Mouse (Mus musculus): Measurements from ENCODE around the gene Sel1l. TPM values are rescaled to one million over a fixed set of nuclear protein-coding genes. Genes with fewer than 3 reads are reported as not detected.

The Sel1l gene
- polyA plus RNA-seq, 1 experiment from 2014 or later, result 63.3 TPM

DNA sequence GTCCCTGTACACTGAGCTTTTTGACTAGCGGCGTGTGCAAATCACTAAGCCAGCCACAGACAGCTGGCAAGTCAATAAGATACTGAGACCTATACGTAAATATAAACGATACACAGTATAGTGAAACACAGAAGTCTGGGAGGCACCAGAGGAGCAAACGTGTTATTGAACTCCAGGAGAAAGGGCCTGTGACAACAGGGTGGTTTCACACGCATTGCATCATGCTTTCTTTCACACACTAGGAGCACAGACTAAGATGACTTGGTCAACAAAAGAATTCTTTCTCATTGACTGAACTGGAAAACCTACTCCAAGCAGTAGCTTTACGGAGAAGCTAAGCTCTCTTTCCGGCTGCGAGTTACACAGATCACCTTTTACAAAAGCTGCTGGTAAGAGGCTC, 3.6 kb downstream of the Sel1l start:
- no peak overlapping the region for H3K27ac ChIP-seq (replicated peaks)
- WGBS, result 88% methylated on average over 9 of the region's 9 CpGs

DNA sequence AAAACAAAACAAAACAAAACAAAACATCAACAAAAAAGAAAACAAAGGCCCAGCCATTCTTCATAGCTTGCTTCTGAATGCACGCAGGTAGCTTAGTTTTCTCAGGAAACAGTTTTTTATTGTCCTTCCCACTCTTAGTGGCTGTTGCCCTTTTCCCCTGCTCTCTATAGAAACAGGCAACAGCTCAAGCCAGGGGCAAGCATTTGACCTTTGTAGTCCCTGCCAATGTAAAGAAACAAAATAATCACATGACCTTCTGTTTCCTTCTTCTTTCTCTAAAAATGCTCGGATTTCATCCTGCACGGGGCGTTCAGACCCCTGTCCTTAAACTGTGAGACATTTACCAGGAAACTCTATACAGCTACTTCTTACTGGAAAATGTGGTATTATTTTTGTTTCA, 4.4 kb downstream of the Sel1l start:
- Histone ChIP-seq H3K4me3 (no peak overlapping the region), H3K4me1 (peaks cover 16% of the 10 kb centered on the region), H3K36me3 (peaks cover 38% of the 10 kb centered on the region), H3K27me3 (replicated peaks) (no peaks in the 10 kb centered on the region), H3K4me2 (no peak overlapping the region), H3K9me3 (no peaks in the 10 kb centered on the region), H3K27ac (replicated peaks) (no peak overlapping the region), H3K9ac (no peak overlapping the region)
- no peak for ATAC-seq (ENCODE audit: extremely low read depth, insufficient number of reproducible peaks, low FRiP score, low TSS enrichment)
- 72% methylated on average over 4 of the region's 4 CpGs for WGBS

More for the DNA sequence above, 3.6 kb downstream of the Sel1l start:
- Histone ChIP-seq H3K4me3 (no peak overlapping the region), H3K4me2 (no peak overlapping the region), H3K4me1 (peaks cover 16% of the 10 kb centered on the region), H3K9me3 (no peaks in the 10 kb centered on the region), H3K27me3 (replicated peaks) (no peaks in the 10 kb centered on the region), H3K36me3 (peaks cover 31% of the 10 kb centered on the region), H3K9ac (no peak overlapping the region)
- no peak for ATAC-seq (ENCODE audit: extremely low read depth, insufficient number of reproducible peaks, low FRiP score, low TSS enrichment)

DNA sequence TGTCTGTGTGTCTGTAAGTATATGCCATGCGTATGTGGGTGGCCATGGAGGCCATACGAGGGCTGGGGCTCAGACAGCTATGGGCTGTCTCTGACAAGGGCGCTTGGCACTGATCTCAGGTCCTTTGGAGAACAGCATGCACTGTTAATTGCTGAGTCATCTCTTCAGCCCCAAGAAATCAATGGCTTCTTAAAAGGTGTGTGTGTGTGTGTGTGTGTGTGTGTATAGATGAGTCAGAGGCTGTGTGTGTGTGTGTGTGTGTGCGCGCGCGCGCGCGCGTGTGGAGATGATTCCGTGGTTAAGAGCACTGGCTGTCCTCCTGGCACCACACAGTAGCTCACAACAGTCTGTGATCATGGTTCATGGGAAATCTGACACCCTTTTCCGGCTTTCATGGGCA, 5.1 kb downstream of the Sel1l start:
- Histone ChIP-seq H3K27ac (replicated peaks) (no peak overlapping the region), H3K27me3 (replicated peaks) (no peaks in the 10 kb centered on the region), H3K4me2 (no peak overlapping the region), H3K4me1 (peaks cover 16% of the 10 kb centered on the region), H3K4me3 (no peak overlapping the region), H3K9ac (no peak overlapping the region), H3K36me3 (peaks cover 44% of the 10 kb centered on the region), H3K9me3 (no peaks in the 10 kb centered on the region)
- WGBS, result 94% methylated on average over 13 of the region's 13 CpGs
- ATAC-seq (ENCODE audit: extremely low read depth, insufficient number of reproducible peaks, low FRiP score, low TSS enrichment), result no peak

DNA sequence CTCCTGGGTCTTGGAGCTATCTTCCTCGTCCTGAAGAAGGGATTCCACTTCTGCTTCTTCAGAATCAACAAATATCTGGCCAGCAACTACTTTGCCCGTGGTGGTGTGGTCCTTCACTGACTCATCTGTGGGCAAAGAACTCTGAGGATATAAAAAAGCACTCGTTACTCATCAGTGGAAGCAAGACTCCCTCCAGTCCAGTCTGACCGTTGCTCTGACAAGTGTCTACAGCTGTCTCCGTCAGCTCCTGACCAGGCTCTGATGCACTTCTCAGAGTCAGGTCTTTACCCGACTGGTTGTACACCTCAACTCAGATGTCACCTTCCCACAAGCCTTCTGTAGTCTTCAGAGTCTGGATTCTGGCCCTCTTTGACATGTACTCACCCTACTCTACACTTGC, 7.2 kb downstream of the Sel1l start:
- Histone ChIP-seq H3K27ac (replicated peaks) (no peak overlapping the region), H3K27me3 (replicated peaks) (no peaks in the 10 kb centered on the region), H3K4me3 (no peak overlapping the region), H3K36me3 (peaks cover 65% of the 10 kb centered on the region), H3K9ac (no peak overlapping the region), H3K4me1 (no peaks in the 10 kb centered on the region), H3K9me3 (no peaks in the 10 kb centered on the region), H3K4me2 (no peak overlapping the region)
- no peak for ATAC-seq (ENCODE audit: extremely low read depth, insufficient number of reproducible peaks, low FRiP score, low TSS enrichment)
- WGBS, result 89% methylated on average over 6 of the region's 6 CpGs

DNA sequence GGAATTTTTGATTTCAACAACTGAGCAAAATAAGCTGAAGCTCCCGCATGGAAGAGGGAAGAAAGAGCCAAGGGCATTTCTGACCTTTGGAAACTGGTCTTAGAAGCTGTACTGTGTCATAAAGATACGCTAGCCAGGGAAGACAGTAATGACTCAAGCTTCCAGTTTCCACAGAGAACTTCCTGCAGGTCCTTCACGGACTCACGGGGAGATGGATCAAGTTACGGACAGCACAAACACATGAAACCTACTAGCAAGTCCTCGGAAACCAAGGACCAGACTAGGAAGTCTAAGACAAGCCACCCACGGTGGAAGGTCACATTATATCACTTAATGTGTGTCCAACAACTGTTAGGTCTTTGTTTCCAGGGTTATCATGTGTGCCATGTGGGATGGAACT, 10.7 kb downstream of the Sel1l start:
- ATAC-seq (ENCODE audit: extremely low read depth, insufficient number of reproducible peaks, low FRiP score, low TSS enrichment), result no peak
- H3K9me3 ChIP-seq, result no peaks in the 10 kb centered on the region
- peaks cover 93% of the 10 kb centered on the region for H3K36me3 ChIP-seq
- H3K4me2 ChIP-seq, result no peak overlapping the region
- no peak overlapping the region for H3K9ac ChIP-seq
- no peak overlapping the region for H3K4me3 ChIP-seq
- no peaks in the 10 kb centered on the region for H3K4me1 ChIP-seq
- 70% methylated on average over 7 of the region's 7 CpGs for WGBS
- no peak overlapping the region for H3K27ac ChIP-seq (replicated peaks)
- no peaks in the 10 kb centered on the region for H3K27me3 ChIP-seq (replicated peaks)

DNA sequence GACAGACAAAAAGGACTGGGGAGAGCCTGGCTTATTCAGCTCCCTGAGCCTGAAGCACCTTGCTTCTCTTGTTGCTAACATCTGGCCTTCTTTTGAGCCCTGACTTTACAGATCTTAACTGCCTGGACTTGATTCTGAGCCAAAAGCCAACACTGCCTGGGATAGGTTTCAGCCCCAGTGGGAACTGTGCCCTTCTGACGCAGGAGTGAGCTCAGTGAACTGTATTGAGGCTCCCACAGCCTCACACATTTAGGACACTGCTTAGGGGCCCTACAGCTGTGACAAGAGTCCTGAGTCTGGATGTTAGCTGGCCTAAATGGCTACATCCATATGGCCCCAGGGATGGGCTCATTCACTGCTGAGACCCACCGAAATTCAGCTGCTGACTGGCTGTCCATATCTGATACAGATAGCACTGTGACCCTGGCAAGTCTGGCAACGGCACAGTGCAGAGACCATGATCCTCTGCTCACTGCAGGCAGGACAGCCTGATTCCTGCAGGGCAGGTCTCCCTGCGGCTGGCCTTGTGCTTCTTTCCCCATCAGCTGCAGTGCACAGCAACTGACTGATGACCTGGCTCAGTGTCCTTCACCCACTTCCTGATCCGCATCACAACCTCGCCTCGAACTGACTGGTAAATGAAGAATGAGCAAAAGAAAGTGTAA, 11.4 kb downstream of the Sel1l start:
- ATAC-seq (ENCODE audit: extremely low read depth, insufficient number of reproducible peaks, low FRiP score, low TSS enrichment), result no peak
- Histone ChIP-seq H3K27me3 (replicated peaks) (no peaks in the 10 kb centered on the region), H3K4me3 (no peak overlapping the region), H3K9me3 (no peaks in the 10 kb centered on the region), H3K9ac (no peak overlapping the region), H3K4me2 (no peak overlapping the region), H3K4me1 (no peaks in the 10 kb centered on the region), H3K27ac (replicated peaks) (no peak overlapping the region), H3K36me3 (peaks cover 96% of the 10 kb centered on the region)
- 69% methylated on average over 7 of the region's 7 CpGs for WGBS

DNA sequence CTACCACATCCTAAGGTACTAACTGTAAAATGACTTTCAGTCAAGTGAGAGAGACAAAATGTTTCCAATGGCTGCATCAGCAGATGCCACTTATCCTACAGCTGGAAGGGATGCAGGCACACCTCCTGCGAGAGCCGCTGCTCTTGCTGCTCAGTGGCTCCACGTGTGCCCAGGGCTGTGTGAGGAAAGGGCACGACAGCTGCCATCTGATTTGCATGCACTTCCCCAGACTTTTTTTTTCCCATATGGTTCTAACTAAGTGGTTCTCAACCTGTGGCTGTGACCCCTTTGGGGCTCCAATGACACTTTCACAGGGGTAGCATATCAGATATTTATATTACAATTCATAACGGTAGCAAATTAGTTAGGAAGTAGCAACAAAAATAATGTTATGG, 15.0 kb downstream of the Sel1l start:
- Histone ChIP-seq H3K4me2 (no peak overlapping the region), H3K4me1 (no peaks in the 10 kb centered on the region), H3K9ac (no peak overlapping the region), H3K4me3 (no peak overlapping the region), H3K9me3 (no peaks in the 10 kb centered on the region), H3K36me3 (peaks cover 89% of the 10 kb centered on the region), H3K27me3 (replicated peaks) (no peaks in the 10 kb centered on the region), H3K27ac (replicated peaks) (no peak overlapping the region)
- no peak for ATAC-seq (ENCODE audit: extremely low read depth, insufficient number of reproducible peaks, low FRiP score, low TSS enrichment)
- 79% methylated on average over 5 of the region's 5 CpGs for WGBS

DNA sequence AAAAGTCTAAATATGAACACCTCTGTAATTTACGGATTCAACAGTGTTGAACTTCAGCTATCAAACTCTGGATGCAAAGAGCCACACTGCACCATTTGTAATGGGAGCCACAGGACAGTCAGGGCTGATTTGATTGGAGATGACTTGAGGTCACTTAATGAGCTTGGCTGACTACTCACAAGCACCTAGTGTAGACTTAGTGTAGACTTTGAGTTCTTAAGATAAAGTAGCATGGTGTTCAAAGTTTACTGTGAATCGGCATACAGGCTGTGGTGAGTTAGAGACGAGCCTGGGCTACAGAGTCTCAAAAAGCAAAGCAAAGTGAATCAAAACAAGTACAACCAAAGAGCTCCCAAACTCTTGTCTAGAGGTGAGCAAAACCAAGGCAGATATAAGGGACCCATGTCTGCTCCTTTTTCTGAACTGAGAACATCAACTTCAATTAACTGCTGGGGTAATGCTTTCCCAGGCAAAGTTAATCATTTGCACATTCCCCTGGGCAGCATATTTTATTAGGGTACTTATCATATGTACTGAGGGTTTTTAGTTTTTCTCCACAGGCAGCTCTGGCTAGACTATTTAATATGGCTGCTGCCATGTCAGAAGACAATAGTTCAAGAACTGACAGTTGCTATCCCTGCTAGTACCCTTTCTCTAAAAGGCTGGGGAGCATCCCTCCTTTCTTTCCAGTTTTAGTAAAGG, 15.6 kb downstream of the Sel1l start:
- Histone ChIP-seq H3K36me3 (peaks cover 89% of the 10 kb centered on the region), H3K9ac (no peak overlapping the region), H3K27ac (replicated peaks) (no peak overlapping the region), H3K4me3 (no peak overlapping the region), H3K4me1 (no peaks in the 10 kb centered on the region), H3K27me3 (replicated peaks) (no peaks in the 10 kb centered on the region), H3K9me3 (no peaks in the 10 kb centered on the region), H3K4me2 (no peak overlapping the region)
- no peak for ATAC-seq (ENCODE audit: extremely low read depth, insufficient number of reproducible peaks, low FRiP score, low TSS enrichment)
- WGBS, result 87% methylated on average over 3 of the region's 3 CpGs

DNA sequence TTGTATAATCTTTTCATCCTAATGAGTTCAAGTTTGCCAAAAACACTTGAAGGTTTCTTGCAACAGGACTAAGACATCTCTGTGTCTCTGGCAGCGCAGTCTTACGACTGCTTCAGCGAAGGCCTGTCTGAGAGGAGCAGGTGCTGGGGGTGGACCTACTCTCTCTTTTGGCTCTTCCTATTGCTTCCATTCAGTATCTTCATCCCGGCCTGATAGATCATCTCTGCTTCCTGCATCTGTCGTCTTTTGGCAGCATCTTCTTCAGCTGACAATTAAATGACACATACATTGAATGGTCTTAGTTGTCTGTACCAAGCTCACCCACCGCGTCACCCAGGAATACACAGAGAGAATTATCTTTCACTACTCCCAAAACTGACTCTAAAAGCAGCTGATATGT, 17.5 kb downstream of the Sel1l start:
- H3K4me1 ChIP-seq, result no peaks in the 10 kb centered on the region
- no peaks in the 10 kb centered on the region for H3K9me3 ChIP-seq
- H3K27ac ChIP-seq (replicated peaks), result no peak overlapping the region
- 90% methylated on average over 7 of the region's 7 CpGs for WGBS
- no peak overlapping the region for H3K9ac ChIP-seq
- no peak overlapping the region for H3K4me2 ChIP-seq
- no peak for ATAC-seq (ENCODE audit: extremely low read depth, insufficient number of reproducible peaks, low FRiP score, low TSS enrichment)
- H3K36me3 ChIP-seq, result peaks cover 90% of the 10 kb centered on the region
- H3K4me3 ChIP-seq, result no peak overlapping the region
- no peaks in the 10 kb centered on the region for H3K27me3 ChIP-seq (replicated peaks)

DNA sequence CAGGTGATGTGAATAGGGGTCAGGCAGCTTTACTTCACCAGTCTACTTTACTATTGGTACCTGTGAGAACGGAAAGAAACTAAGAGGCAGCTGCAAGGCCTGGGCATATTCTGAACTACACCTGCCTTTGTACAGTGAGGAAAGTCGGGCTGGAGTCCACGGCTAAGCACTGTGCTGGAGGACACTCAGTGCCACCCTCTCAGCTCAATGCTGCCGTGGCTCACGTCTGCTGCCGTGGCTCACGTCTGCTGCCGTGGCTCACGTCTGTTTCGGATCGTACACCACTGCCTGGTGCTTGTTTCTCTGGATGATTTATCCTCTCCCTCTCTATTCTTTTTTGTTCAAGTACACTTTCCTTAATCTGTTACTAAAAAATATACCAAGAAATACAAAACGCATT, 28.5 kb downstream of the Sel1l start:
- Histone ChIP-seq H3K4me2 (no peak overlapping the region), H3K36me3 (peaks cover 91% of the 10 kb centered on the region), H3K27me3 (replicated peaks) (no peaks in the 10 kb centered on the region), H3K27ac (replicated peaks) (no peak overlapping the region), H3K9me3 (no peaks in the 10 kb centered on the region), H3K4me1 (no peaks in the 10 kb centered on the region), H3K4me3 (no peak overlapping the region), H3K9ac (no peak overlapping the region)
- 92% methylated on average over 12 of the region's 12 CpGs for WGBS
- ATAC-seq (ENCODE audit: extremely low read depth, insufficient number of reproducible peaks, low FRiP score, low TSS enrichment), result no peak

DNA sequence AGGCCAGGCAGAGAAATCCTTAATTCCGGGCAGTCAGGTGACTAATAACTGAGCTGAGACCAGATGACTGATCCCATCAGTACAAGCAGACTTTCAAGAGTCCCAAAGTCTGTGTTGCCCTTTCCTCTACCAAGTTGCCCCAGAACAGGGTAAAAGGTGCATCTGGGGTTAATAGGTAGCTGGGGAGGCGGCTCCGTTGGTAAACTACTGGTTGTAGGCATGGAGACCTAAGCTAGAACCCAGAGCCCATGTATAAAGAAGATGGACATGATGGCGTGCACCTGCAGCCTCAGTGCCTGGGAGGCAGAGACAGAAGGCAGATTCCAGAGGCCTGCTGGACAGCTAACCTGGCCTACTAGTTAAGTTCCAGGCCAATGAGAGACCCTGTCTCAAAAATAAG, 30.2 kb downstream of the Sel1l start:
- H3K9me3 ChIP-seq, result no peaks in the 10 kb centered on the region
- H3K4me1 ChIP-seq, result no peaks in the 10 kb centered on the region
- H3K27ac ChIP-seq (replicated peaks), result no peak overlapping the region
- ATAC-seq (ENCODE audit: extremely low read depth, insufficient number of reproducible peaks, low FRiP score, low TSS enrichment), result no peak
- H3K4me3 ChIP-seq, result no peak overlapping the region
- WGBS, result 94% methylated on average over 4 of the region's 4 CpGs
- no peak overlapping the region for H3K4me2 ChIP-seq
- H3K27me3 ChIP-seq (replicated peaks), result no peaks in the 10 kb centered on the region
- no peak overlapping the region for H3K9ac ChIP-seq
- H3K36me3 ChIP-seq, result peaks cover 91% of the 10 kb centered on the region

DNA sequence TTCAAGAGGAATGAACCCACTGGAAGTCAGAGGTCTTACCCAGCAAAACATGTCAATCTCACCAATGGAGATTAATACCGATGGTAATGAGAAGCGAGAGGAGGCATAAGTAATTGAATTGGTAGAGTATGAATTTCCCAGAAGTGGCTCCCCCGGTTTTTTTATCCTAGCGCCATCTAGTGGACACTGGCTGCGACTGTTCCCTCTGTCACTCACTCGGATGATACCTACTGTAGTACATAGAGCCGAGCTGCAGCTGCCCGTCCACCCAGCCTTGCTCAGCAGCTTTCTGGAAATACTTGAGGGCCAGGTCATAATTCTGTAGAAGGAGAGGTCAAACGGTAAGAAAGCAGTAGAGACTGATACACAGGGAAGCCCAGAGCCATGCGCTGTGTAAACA, 33.0 kb downstream of the Sel1l start:
- Histone ChIP-seq H3K4me1 (no peaks in the 10 kb centered on the region), H3K4me2 (no peak overlapping the region), H3K27me3 (replicated peaks) (no peaks in the 10 kb centered on the region), H3K9ac (no peak overlapping the region), H3K27ac (replicated peaks) (no peak overlapping the region), H3K9me3 (no peaks in the 10 kb centered on the region), H3K36me3 (peaks cover 92% of the 10 kb centered on the region), H3K4me3 (no peak overlapping the region)
- ATAC-seq (ENCODE audit: extremely low read depth, insufficient number of reproducible peaks, low FRiP score, low TSS enrichment), result no peak
- 27% methylated on average over 10 of the region's 10 CpGs for WGBS

All from heart, embryonic 13.5 days (tissue).